Mouse (Mus musculus) heart, embryonic 10.5 days (tissue): ENCODE results near the gene Fgfr2. TPM values are rescaled to one million over a fixed set of nuclear protein-coding genes. Genes with fewer than 3 reads are reported as not detected.
A peak's percentile ranks its signal among the peaks of the same experiment; 100 is the strongest.

Experiments used
- DNase-seq: peaks from one replicate; pipeline ENCODE4 v3.0.0-alpha.2; 2017; ENCODE audit warnings: low spot score
- H3K27ac ChIP-seq: fragments of 300-500 bp; sonication (generic); 2 replicates; pipeline ENCODE4 v1.5.1; 2016; ENCODE audit warnings: mild to moderate bottlenecking
- H3K27me3 ChIP-seq: fragments of 300-500 bp; sonication (generic); 2 replicates; pipeline ENCODE4 v1.6.1; 2016; ENCODE audit warnings: mild to moderate bottlenecking; ENCODE audit not compliant: poor library complexity, insufficient read depth, severe bottlenecking
- H3K36me3 ChIP-seq: fragments of 300-500 bp; sonication (generic); 2 replicates; pipeline ENCODE4 v1.6.1; 2016; ENCODE audit warnings: mild to moderate bottlenecking, moderate library complexity
- H3K4me1 ChIP-seq: fragments of 300-500 bp; sonication (generic); 2 replicates; pipeline ENCODE4 v1.6.1; 2016; ENCODE audit warnings: mild to moderate bottlenecking
- H3K4me3 ChIP-seq: fragments of 300-500 bp; sonication (generic); 2 replicates; pipeline ENCODE4 v1.5.1; 2016; ENCODE audit warnings: mild to moderate bottlenecking, moderate library complexity
- H3K9me3 ChIP-seq: fragments of 300-500 bp; sonication (generic); 2 replicates; pipeline ENCODE4 v1.6.1; 2016; ENCODE audit warnings: mild to moderate bottlenecking, moderate library complexity
- WGBS: fragments of 180-500 bp; shearing (Covaris S2); methylation state at CpG from one replicate; pipeline ENCODE4 v1.1.7; 2016; 5-methylcytosine and 5-hydroxymethylcytosine counted together
- polyA plus RNA-seq: library from polyadenylated mRNA; unstranded; fragments of >200 nt; fragmentation: Nextera tagmentation; extraction: Ambion mirVana; gene quantifications from 2 replicates; pipeline ENCODE4 v1.2.1, GENCODE M21; 2016

Gene Fgfr2
- polyA plus RNA-seq, 1 experiment from 2014 or later, result 46.6 TPM

- WGBS, result 43% methylated on average over 5 of the region's 5 CpGs
- Histone ChIP-seq H3K36me3 (no peaks in the 10 kb centered on the region), H3K4me3 (no peak overlapping the region), H3K27ac (no peak overlapping the region), H3K9me3 (no peaks in the 10 kb centered on the region), H3K27me3 (peaks cover 16% of the 10 kb centered on the region; the same call in 1 of the 2 replicates), H3K4me1 (peaks cover 8% of the 10 kb centered on the region)
- DNase-seq, result no peak
Measured at GRCm38 (mm10) chr7:130818813-130819212, 2304.3 kb downstream of the Fgfr2 start.

- no peak for DNase-seq
- 0 out of 2 replicates have a peak, but pooled peaks cover 6% of the 10 kb centered on the region for H3K4me1 ChIP-seq
- 85% methylated on average over 7 of the region's 7 CpGs for WGBS
- no peaks in the 10 kb centered on the region; the same call in 1 of the 2 replicates for H3K27me3 ChIP-seq
- H3K27ac ChIP-seq, result no peak overlapping the region
- H3K36me3 ChIP-seq, result no peaks in the 10 kb centered on the region
- H3K4me3 ChIP-seq, result no peak overlapping the region
- no peaks in the 10 kb centered on the region for H3K9me3 ChIP-seq
Measured at GRCm38 (mm10) chr7:130816243-130816642, 2306.9 kb downstream of the Fgfr2 start.

- DNase-seq, result no peak
- H3K4me1 ChIP-seq, result peaks cover 11% of the 10 kb centered on the region
- H3K27ac ChIP-seq, result no peak overlapping the region
- no peak overlapping the region for H3K4me3 ChIP-seq
- H3K9me3 ChIP-seq, result no peaks in the 10 kb centered on the region
- 86% methylated on average over 10 of the region's 10 CpGs for WGBS
- H3K27me3 ChIP-seq, result no peaks in the 10 kb centered on the region
- H3K36me3 ChIP-seq, result no peaks in the 10 kb centered on the region
Measured at GRCm38 (mm10) chr7:130815601-130816000, 2307.5 kb downstream of the Fgfr2 start.

- H3K4me1 ChIP-seq, result peaks cover 19% of the 10 kb centered on the region
- no peaks in the 10 kb centered on the region for H3K27me3 ChIP-seq
- 35% methylated on average over 16 of the region's 16 CpGs for WGBS
- H3K4me3 ChIP-seq, result no peak overlapping the region
- DNase-seq, result no peak
- no peaks in the 10 kb centered on the region for H3K36me3 ChIP-seq
- no peaks in the 10 kb centered on the region for H3K9me3 ChIP-seq
- H3K27ac ChIP-seq, result no peak overlapping the region
Measured at GRCm38 (mm10) chr7:130812407-130812806, 2310.7 kb downstream of the Fgfr2 start.

GRCm38 (mm10) chr7:130810238-130810637, 2312.9 kb downstream of the Fgfr2 start:
- H3K27ac ChIP-seq, result no peak overlapping the region
- H3K4me3 ChIP-seq, result no peak overlapping the region
- peaks cover 19% of the 10 kb centered on the region for H3K4me1 ChIP-seq
- WGBS, result 59% methylated on average over 4 of the region's 4 CpGs
- no peak for DNase-seq
- no peaks in the 10 kb centered on the region for H3K9me3 ChIP-seq
- no peaks in the 10 kb centered on the region for H3K36me3 ChIP-seq
- no peaks in the 10 kb centered on the region for H3K27me3 ChIP-seq

- H3K4me3 ChIP-seq, result no peak overlapping the region
- no peak overlapping the region; the same call in 1 of the 2 replicates for H3K27ac ChIP-seq
- no peaks in the 10 kb centered on the region for H3K36me3 ChIP-seq
- WGBS, result 50% methylated on average over 6 of the region's 6 CpGs
- DNase-seq, result no peak
- H3K4me1 ChIP-seq, result peaks cover 19% of the 10 kb centered on the region
- H3K27me3 ChIP-seq, result no peaks in the 10 kb centered on the region
- H3K9me3 ChIP-seq, result no peaks in the 10 kb centered on the region
Measured at GRCm38 (mm10) chr7:130808694-130809093, 2314.5 kb downstream of the Fgfr2 start.

- DNase-seq, result no peak
- Histone ChIP-seq H3K4me3 (no peak overlapping the region), H3K36me3 (no peaks in the 10 kb centered on the region), H3K4me1 (peaks cover 19% of the 10 kb centered on the region), H3K27me3 (no peaks in the 10 kb centered on the region), H3K9me3 (no peaks in the 10 kb centered on the region), H3K27ac (0 out of 2 replicates have a peak overlapping the region, but pooled peaks have one; percentile 7)
- 66% methylated on average over 8 of the region's 8 CpGs for WGBS
Measured at GRCm38 (mm10) chr7:130807749-130808148, 2315.4 kb downstream of the Fgfr2 start.

GRCm38 (mm10) chr7:130804991-130805390, 2318.2 kb downstream of the Fgfr2 start:
- Histone ChIP-seq H3K4me1 (peaks cover 20% of the 10 kb centered on the region), H3K9me3 (no peaks in the 10 kb centered on the region), H3K36me3 (no peaks in the 10 kb centered on the region), H3K4me3 (no peak overlapping the region), H3K27ac (no peak overlapping the region), H3K27me3 (no peaks in the 10 kb centered on the region)
- no peak for DNase-seq
- WGBS, result 79% methylated on average over 5 of the region's 5 CpGs

- Histone ChIP-seq H3K36me3 (no peaks in the 10 kb centered on the region), H3K27me3 (no peaks in the 10 kb centered on the region), H3K27ac (no peak overlapping the region), H3K9me3 (no peaks in the 10 kb centered on the region), H3K4me3 (no peak overlapping the region), H3K4me1 (peaks cover 21% of the 10 kb centered on the region)
- no peak for DNase-seq
- WGBS, result 89% methylated on average over 8 of the region's 8 CpGs
Measured at GRCm38 (mm10) chr7:130803251-130803825, 2319.8 kb downstream of the Fgfr2 start.

GRCm38 (mm10) chr7:130801811-130802210, 2321.3 kb downstream of the Fgfr2 start:
- 84% methylated on average over 4 of the region's 4 CpGs for WGBS
- Histone ChIP-seq H3K4me1 (peaks cover 20% of the 10 kb centered on the region), H3K4me3 (no peak overlapping the region), H3K27me3 (no peaks in the 10 kb centered on the region), H3K27ac (no peak overlapping the region), H3K36me3 (no peaks in the 10 kb centered on the region), H3K9me3 (no peaks in the 10 kb centered on the region)
- DNase-seq, result no peak

- Histone ChIP-seq H3K4me1 (peaks cover 24% of the 10 kb centered on the region), H3K4me3 (no peak overlapping the region), H3K9me3 (no peaks in the 10 kb centered on the region), H3K27me3 (no peaks in the 10 kb centered on the region), H3K36me3 (no peaks in the 10 kb centered on the region), H3K27ac (peak overlapping the region; percentile 49; the same call in 1 of the 2 replicates)
- DNase-seq, result no peak
- 72% methylated on average over 4 of the region's 4 CpGs for WGBS
Measured at GRCm38 (mm10) chr7:130800681-130801080, 2322.5 kb downstream of the Fgfr2 start.

- no peak overlapping the region for H3K27ac ChIP-seq
- peaks cover 33% of the 10 kb centered on the region for H3K4me1 ChIP-seq
- H3K4me3 ChIP-seq, result no peak overlapping the region
- 76% methylated on average over 10 of the region's 10 CpGs for WGBS
- DNase-seq, result no peak
- no peaks in the 10 kb centered on the region for H3K27me3 ChIP-seq
- H3K36me3 ChIP-seq, result no peaks in the 10 kb centered on the region
- no peaks in the 10 kb centered on the region for H3K9me3 ChIP-seq
Measured at GRCm38 (mm10) chr7:130799418-130799817, 2323.7 kb downstream of the Fgfr2 start.

- no peak overlapping the region for H3K27ac ChIP-seq
- H3K4me1 ChIP-seq, result peaks cover 44% of the 10 kb centered on the region
- WGBS, result 92% methylated on average over 6 of the region's 6 CpGs
- H3K27me3 ChIP-seq, result no peaks in the 10 kb centered on the region
- no peak for DNase-seq
- H3K9me3 ChIP-seq, result no peaks in the 10 kb centered on the region
- no peak overlapping the region for H3K4me3 ChIP-seq
- H3K36me3 ChIP-seq, result no peaks in the 10 kb centered on the region
Measured at GRCm38 (mm10) chr7:130797524-130797923, 2325.6 kb downstream of the Fgfr2 start.

- no peak overlapping the region for H3K4me3 ChIP-seq
- DNase-seq, result no peak
- no peaks in the 10 kb centered on the region for H3K27me3 ChIP-seq
- H3K9me3 ChIP-seq, result no peaks in the 10 kb centered on the region
- no peak overlapping the region for H3K27ac ChIP-seq
- WGBS, result 57% methylated on average over 8 of the region's 8 CpGs
- H3K36me3 ChIP-seq, result no peaks in the 10 kb centered on the region
- H3K4me1 ChIP-seq, result peaks cover 47% of the 10 kb centered on the region
Measured at GRCm38 (mm10) chr7:130796786-130797185, 2326.4 kb downstream of the Fgfr2 start.
